Mouse (Mus musculus): ENCODE measurements at regions not wholly inside any gene's neighbourhood (a gene's known extent, or its start where the extent isn't known, plus 50 kb on each side); places are given as distances from the start of the nearest gene placed in this dataset.

DNA sequence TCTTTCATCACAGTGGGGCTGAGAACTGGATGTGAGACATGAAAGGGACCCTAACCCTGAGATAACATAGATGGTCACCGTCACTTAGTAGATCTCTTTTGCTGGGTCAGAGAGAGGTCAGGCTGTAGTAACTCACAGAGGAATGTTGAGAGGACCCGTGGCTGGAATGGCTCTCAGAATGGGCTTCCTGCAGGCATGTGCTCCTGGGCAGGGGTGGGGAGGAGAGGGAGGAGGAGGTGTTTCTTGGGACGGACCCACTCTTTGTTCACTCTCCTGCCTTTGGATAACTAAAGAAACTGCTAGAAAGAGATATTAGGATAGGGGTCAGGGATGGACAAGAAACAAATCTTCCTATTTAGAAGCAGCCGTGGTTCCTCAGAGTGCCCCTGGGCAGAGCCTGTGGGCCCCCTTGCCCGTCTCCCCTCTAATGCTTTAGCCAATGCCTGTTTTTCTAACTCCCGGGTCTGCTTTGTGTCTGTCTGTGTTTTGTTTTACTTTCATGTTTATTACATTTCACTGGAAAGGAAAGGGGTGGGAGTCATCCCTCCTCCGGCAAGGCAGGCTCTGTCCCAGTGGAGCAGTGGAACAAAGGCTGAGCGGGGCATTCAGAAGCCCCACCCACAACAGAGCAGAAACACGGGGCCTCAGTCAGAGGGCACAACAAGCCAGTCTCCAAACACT lies 58.9 kb upstream of the Ppp2r5a start:
- Histone ChIP-seq H3K27me3 (no peaks in the 10 kb centered on the region), H3K9me3 (replicated peaks) (no peaks in the 10 kb centered on the region), H3K36me3 (no peaks in the 10 kb centered on the region), H3K4me3 (replicated peaks) (no peak overlapping the region), H3K27ac (no peak overlapping the region), H3K4me1 (replicated peaks) (no peaks in the 10 kb centered on the region; the same call in 1 of the 2 replicates), H3K4me2 (no peak overlapping the region), H3K9ac (no peak overlapping the region)
- ATAC-seq (ENCODE audit: low read depth) (peak; percentile 29; the same call in 1 of the 2 replicates), DNase-seq (no peak)
- WGBS (ENCODE audit: insufficient replicate concordance): 40% methylated on average over 9 of the region's 9 CpGs

- H3K4me1 ChIP-seq (replicated peaks): no peaks in the 10 kb centered on the region; the same call in 1 of the 2 replicates
- no peak for ATAC-seq (ENCODE audit: low read depth)
- no peak overlapping the region for H3K4me3 ChIP-seq (replicated peaks)
- no peak overlapping the region for H3K9ac ChIP-seq
- DNase-seq: no peak
- H3K4me2 ChIP-seq: no peak overlapping the region
- H3K27ac ChIP-seq: no peak overlapping the region
- H3K36me3 ChIP-seq: no peaks in the 10 kb centered on the region
- no peaks in the 10 kb centered on the region for H3K27me3 ChIP-seq
- H3K9me3 ChIP-seq (replicated peaks): no peaks in the 10 kb centered on the region
- 64% methylated on average over 5 of the region's 5 CpGs for WGBS (ENCODE audit: insufficient replicate concordance)
Measured at GRCm38 (mm10) chr1:191459066-191459465, 56.0 kb upstream of the Ppp2r5a start.

DNA sequence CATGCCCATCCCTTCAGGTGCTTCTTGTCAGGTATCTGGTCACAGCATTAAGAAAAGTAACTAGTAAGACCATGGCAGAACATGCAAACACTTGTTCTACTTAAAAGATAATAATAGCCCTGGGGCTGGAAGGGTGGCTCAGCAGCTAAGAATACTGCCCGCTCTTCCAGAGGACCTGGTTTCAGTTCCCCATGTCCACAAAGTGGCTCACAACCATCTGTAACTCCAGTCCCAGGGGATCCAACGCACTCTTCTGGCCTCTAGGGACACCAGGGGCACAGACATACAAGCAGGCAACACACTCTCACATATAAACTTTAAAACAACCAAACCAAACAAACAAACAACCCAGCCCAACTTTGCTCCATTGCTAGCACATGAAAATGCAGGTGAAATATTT lies 55.2 kb upstream of the Ppp2r5a start:
- no peak for ATAC-seq (ENCODE audit: low read depth)
- Histone ChIP-seq H3K27me3 (no peaks in the 10 kb centered on the region), H3K9ac (no peak overlapping the region), H3K27ac (no peak overlapping the region), H3K9me3 (replicated peaks) (no peaks in the 10 kb centered on the region), H3K4me3 (replicated peaks) (no peak overlapping the region), H3K36me3 (no peaks in the 10 kb centered on the region), H3K4me1 (replicated peaks) (no peaks in the 10 kb centered on the region; the same call in 1 of the 2 replicates), H3K4me2 (no peak overlapping the region)
- DNase-seq: no peak
- 59% methylated on average over 2 of the region's 2 CpGs for WGBS (ENCODE audit: insufficient replicate concordance)

DNA sequence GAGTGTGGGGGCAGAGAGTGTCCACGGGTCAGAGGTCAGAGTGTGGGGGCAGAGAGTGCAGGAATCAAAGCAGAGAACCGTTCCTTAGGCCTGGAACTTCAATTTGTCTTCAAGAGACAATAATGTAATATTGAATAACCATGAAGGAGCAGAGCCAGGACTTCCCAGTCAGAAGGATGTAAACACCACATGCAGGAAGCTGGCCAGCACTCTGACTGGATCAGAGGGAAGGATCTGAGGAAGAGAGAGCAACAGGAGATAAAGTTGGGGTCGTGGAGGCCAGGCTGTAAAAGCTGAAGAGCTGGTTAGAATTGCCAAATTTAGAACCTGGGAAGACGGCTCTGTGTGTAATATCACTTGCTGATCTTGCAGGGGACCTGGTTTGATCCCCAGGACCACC lies 54.0 kb upstream of the Ppp2r5a start:
- Histone ChIP-seq H3K9me3 (replicated peaks) (no peaks in the 10 kb centered on the region), H3K4me2 (no peak overlapping the region), H3K9ac (no peak overlapping the region), H3K4me1 (replicated peaks) (peaks cover 5% of the 10 kb centered on the region; the same call in 1 of the 2 replicates), H3K27ac (no peak overlapping the region), H3K4me3 (replicated peaks) (no peak overlapping the region), H3K36me3 (no peaks in the 10 kb centered on the region), H3K27me3 (no peaks in the 10 kb centered on the region)
- WGBS (ENCODE audit: insufficient replicate concordance): 55% methylated on average over 4 of the region's 4 CpGs
- ATAC-seq (ENCODE audit: low read depth) (no peak), DNase-seq (no peak)

DNA sequence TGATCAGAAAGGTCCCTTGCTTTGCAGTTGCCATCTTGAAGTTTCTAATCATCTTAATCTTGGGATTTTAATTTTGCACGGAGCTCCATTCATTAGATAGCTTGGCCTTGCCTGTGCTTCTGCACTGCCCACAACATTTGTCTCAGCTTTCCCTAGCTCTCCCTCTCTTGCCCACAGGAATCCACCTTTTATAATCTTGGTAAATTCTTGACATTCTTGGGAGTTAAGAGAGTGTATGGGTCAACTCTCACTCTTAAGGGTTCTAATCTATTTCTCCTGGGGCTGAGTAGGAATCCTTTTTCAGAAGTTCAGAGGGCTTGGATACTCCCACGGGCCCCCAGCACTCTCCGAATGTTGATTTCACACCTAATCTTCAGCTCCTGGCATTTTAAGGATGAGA lies 51.5 kb upstream of the Ppp2r5a start:
- 44% methylated on average over 3 of the region's 3 CpGs for WGBS (ENCODE audit: insufficient replicate concordance)
- Histone ChIP-seq H3K4me3 (replicated peaks) (no peak overlapping the region), H3K27me3 (no peaks in the 10 kb centered on the region), H3K4me1 (replicated peaks) (peaks cover 26% of the 10 kb centered on the region), H3K36me3 (no peaks in the 10 kb centered on the region), H3K9ac (no peak overlapping the region), H3K27ac (no peak overlapping the region), H3K9me3 (replicated peaks) (no peaks in the 10 kb centered on the region), H3K4me2 (no peak overlapping the region)
- DNase-seq (no peak), ATAC-seq (ENCODE audit: low read depth) (no peak)

- Histone ChIP-seq H3K4me2 (no peak overlapping the region), H3K36me3 (no peaks in the 10 kb centered on the region), H3K9ac (no peak overlapping the region), H3K9me3 (replicated peaks) (no peaks in the 10 kb centered on the region), H3K4me3 (replicated peaks) (no peak overlapping the region), H3K27me3 (no peaks in the 10 kb centered on the region), H3K4me1 (replicated peaks) (peaks cover 33% of the 10 kb centered on the region), H3K27ac (no peak overlapping the region)
- DNase-seq (no peak), ATAC-seq (ENCODE audit: low read depth) (no peak)
- WGBS (ENCODE audit: insufficient replicate concordance): 66% methylated on average over 3 of the region's 3 CpGs
Measured at GRCm38 (mm10) chr1:191453589-191453988, 50.5 kb upstream of the Ppp2r5a start.
